Mouse (Mus musculus): ENCODE measurements around the gene Nacc2. TPM values are rescaled to one million over a fixed set of nuclear protein-coding genes. Genes with fewer than 3 reads are reported as not detected.

The Nacc2 gene
- total RNA-seq, 2 experiments from 2014 or later, result 42.8 to 46.3 TPM

- no peak for DNase-seq (ENCODE audit: low spot score in 2 of 2)
These were observed 111.6 kb downstream of the Nacc2 start for GRCm38 (mm10) chr2:26011420-26011819.

Other genes starting within 250 kb of the Nacc2 start
- gene Camsap1, start 139.9 kb downstream of the Nacc2 start, total RNA-seq (2021), result 100 to 1,000 TPM; 121 to 140 TPM
- 10 to 100 TPM; 70.1 to 70.8 TPM for gene Ubac1, start 101.5 kb downstream of the Nacc2 start, total RNA-seq (2021)
- not detected for gene Lhx3, start 85.1 kb upstream of the Nacc2 start, total RNA-seq (2021)
- gene Qsox2, start 114.3 kb upstream of the Nacc2 start, total RNA-seq (2021), result 10 to 100 TPM; 18.6 to 19.1 TPM
- 1 to 10 TPM in 1 of 2 experiments, under 1 TPM in 1; 0.78 to 1.1 TPM for gene Ccdc187, start 171.3 kb upstream of the Nacc2 start, total RNA-seq (2021)
- 10 to 100 TPM; 83.7 to 84.2 TPM for gene Gpsm1, start 192.3 kb upstream of the Nacc2 start, total RNA-seq (2021)
- gene Dnlz, start 228.9 kb upstream of the Nacc2 start, total RNA-seq (2021), result 10 to 100 TPM; 26.6 to 27.1 TPM
- gene Card9, start 237.7 kb upstream of the Nacc2 start, total RNA-seq (2021), result 1 to 10 TPM; 2.0 to 2.6 TPM

All from layer of hippocampus, postnatal 10 days (tissue).